Mouse (Mus musculus): ENCODE data around the gene R3hdm1.

R3hdm1 gene

DNA sequence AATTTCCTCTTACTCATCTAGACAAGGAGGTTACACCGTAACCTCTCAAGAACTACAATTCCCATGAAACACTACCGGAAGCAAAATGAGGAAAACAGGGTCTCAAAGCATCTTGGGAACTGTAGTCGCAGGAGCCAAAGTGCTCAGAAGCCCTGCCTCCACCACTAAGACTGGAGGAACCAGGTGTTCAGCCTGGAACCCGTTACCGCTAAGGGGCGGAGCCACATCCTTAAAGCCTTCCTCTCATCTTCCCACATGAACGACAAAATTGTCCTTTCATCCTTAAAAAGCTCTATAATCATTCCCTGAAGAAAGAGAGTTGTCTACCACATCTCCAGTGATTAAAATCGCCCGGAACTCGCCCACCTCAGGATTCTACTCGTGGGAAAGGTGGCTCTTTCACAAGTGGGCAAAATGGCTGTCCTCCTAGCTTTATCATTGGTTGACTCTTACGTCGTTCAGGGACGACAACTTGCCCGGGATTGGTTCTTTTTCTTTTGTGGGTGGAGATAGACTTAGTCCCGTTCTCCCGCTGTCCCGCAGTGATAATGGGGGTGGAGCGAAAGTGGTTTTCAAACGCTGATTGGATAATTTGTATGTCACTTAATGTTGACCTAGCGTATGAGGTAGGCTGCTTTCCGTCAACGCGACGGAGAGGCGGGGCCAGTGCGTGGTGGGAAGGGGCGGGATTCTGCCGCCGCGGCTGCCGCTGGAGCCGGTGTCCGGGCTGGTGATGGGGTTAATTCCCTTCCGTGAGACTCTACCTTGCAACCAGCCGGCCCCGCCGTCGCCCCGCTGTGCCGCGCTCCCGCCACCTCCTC, at the start of gene R3hdm1, which contains the start of gene Zranb3:
TSS of gene R3hdm1 (plus strand) at position 661 of the 821 bp plus-strand sequence.
TSS of gene Zranb3 (minus strand) at position 407 of the 821 bp plus-strand sequence.
- CTCF ChIA-PET = interaction anchor here in 1 of 4 experiments (1.0 kb wide), 1 partner anchor 275 kb away, joined by 4 read pairs; no protein-coding TSS in a partner anchor
- POLR2A ChIA-PET = interaction anchor here (0.6 to 2.2 kb wide), 25 partner anchors 8 to 654 kb away, joined by 3 to 11 read pairs (median 3); partner anchors contain the start of genes Rab3gap1 (in 3 of the 4), Ccnt2 (in 2 of the 4) and Dars (in 1 of the 4)

- ChIA-PET POLR2A (interaction anchor here in 2 of 4 experiments (0.6 to 2.0 kb wide), 3 partner anchors 19 to 50 kb away, joined by 5 to 7 read pairs (median 6); no protein-coding TSS in a partner anchor), CTCF (no interaction called here)
Observed at GRCm38 (mm10) chr1:128057269-128057668, 45.8 kb upstream of the R3hdm1 start.

GRCm38 (mm10) chr1:128058625-128059024, 44.5 kb upstream of the R3hdm1 start:
- CTCF ChIA-PET = no interaction called here
- POLR2A ChIA-PET = no interaction called here

DNA sequence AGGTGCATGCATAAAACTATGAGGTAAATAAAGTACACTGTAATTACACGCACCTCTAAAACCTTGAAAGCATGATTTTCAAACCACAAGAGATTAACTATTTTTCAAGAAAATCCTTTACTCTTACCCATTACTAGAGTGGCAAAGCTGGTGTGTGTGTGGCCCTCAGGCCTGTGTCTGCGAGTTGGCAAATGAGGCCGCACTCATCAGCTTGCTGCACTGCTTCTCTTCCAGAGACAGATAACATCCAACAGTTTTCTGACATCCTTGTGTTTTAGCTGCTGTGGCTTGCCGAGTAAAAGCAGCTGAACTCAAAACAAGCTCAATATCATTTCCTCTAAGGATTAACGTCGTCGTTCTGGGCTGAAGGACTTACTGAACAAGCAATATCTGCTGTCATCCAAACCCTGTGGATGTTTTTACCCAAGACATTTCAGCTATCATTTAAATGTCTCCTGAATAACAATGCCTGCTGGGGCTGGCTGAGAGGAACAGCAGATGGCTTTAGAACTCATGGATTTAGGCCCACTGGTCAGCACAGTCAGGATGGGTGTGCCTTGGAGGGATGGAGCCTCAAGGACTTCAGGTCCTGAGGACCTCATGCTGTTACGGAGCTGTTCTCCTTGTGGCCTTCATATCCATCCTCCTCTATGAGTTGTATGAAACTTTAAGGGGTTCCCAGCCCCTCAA, 42.3 kb upstream of the R3hdm1 start:
- ChIA-PET POLR2A (interaction anchor here in 1 of 4 experiments (1.4 to 1.8 kb wide), 2 partner anchors 9 to 15 kb away, joined by 3 read pairs; no protein-coding TSS in a partner anchor), CTCF (interaction anchor here in 1 of 4 experiments (0.7 kb wide), 1 partner anchor 9 kb away, joined by 3 read pairs; no protein-coding TSS in a partner anchor)

- ChIA-PET POLR2A (interaction anchor here in 1 of 4 experiments (1.4 kb wide), 1 partner anchor 9 kb away, joined by 3 read pairs; no protein-coding TSS in a partner anchor), CTCF (interaction anchor here in 1 of 4 experiments (0.7 kb wide), 1 partner anchor 10 kb away, joined by 3 read pairs; no protein-coding TSS in a partner anchor)
Observed at GRCm38 (mm10) chr1:128061401-128061800, 41.7 kb upstream of the R3hdm1 start.

DNA sequence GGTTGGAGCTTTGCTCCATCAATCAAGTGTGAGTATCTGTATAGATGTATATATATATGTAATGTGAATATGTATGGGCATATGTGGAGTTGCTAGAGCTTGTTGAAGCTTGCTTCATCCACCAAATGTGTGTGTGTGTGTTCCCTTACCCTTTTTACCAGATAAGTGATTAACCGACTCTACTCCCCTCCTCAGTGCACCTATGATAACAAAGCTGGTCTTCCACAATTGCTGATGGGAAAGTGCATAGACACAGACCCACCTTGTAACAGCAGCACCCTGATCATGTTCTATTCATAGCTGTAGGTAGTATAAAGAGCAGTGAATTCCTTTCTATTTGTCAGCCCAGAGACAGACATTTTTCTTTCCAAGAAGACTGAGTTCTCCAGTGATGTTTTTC, 40.9 kb upstream of the R3hdm1 start:
- CTCF ChIA-PET = no interaction called here
- POLR2A ChIA-PET = no interaction called here

- CTCF ChIA-PET = no interaction called here
- POLR2A ChIA-PET = no interaction called here
Observed at GRCm38 (mm10) chr1:128064716-128065115, 38.4 kb upstream of the R3hdm1 start.

- CTCF ChIA-PET = no interaction called here
- POLR2A ChIA-PET = interaction anchor here in 1 of 4 experiments (0.9 kb wide), 1 partner anchor 179 kb away, joined by 3 read pairs; no protein-coding TSS in a partner anchor
Observed at GRCm38 (mm10) chr1:128068945-128069397, 34.1 kb upstream of the R3hdm1 start.

GRCm38 (mm10) chr1:128070003-128070402, 33.1 kb upstream of the R3hdm1 start:
- ChIA-PET CTCF (no interaction called here), POLR2A (interaction anchor here in 1 of 4 experiments (0.6 kb wide), 2 partner anchors 16 to 36 kb away, joined by 3 to 4 read pairs; no protein-coding TSS in a partner anchor)

- POLR2A ChIA-PET = no interaction called here
- CTCF ChIA-PET = interaction anchor here in 1 of 4 experiments (0.7 kb wide), 1 partner anchor 61 kb away, joined by 3 read pairs; no protein-coding TSS in a partner anchor
Observed at GRCm38 (mm10) chr1:128073051-128073450, 30.1 kb upstream of the R3hdm1 start.

GRCm38 (mm10) chr1:128076791-128077479, 26.2 kb upstream of the R3hdm1 start:
- ChIA-PET CTCF (no interaction called here), POLR2A (interaction anchor here in 1 of 4 experiments (1.4 to 2.0 kb wide), 3 partner anchors 20 to 30 kb away, joined by 3 to 8 read pairs (median 5); partner anchors contain the start of genes R3hdm1 and Zranb3)

GRCm38 (mm10) chr1:128077788-128078187, 25.3 kb upstream of the R3hdm1 start:
- ChIA-PET CTCF (no interaction called here), POLR2A (interaction anchor here in 1 of 4 experiments (1.1 to 2.0 kb wide), 3 partner anchors 10 to 31 kb away, joined by 3 to 8 read pairs (median 3); partner anchors contain the start of genes R3hdm1 and Zranb3)

DNA sequence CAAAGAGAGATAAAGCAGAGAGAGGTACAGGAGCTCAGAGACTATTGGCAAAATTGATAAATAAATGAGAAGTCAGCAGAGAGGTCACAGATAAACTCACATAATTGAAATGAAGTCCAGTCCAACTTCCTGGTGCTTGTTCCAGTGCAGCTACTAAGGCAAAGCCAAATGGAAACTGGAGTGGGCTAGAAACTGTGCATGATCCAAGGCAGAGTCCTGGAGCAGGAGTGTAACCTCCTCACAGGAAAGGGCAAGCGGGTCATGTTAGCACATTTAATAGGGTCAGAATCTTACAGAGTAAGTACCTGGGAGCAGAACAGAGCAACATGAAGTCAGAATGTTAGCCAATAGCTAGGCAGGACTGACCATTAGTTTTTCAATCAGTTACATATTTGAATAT, 24.5 kb upstream of the R3hdm1 start:
- CTCF ChIA-PET = no interaction called here
- POLR2A ChIA-PET = interaction anchor here in 1 of 4 experiments (1.1 to 2.2 kb wide), 2 partner anchors 11 to 12 kb away, joined by 3 to 8 read pairs; no protein-coding TSS in a partner anchor

DNA sequence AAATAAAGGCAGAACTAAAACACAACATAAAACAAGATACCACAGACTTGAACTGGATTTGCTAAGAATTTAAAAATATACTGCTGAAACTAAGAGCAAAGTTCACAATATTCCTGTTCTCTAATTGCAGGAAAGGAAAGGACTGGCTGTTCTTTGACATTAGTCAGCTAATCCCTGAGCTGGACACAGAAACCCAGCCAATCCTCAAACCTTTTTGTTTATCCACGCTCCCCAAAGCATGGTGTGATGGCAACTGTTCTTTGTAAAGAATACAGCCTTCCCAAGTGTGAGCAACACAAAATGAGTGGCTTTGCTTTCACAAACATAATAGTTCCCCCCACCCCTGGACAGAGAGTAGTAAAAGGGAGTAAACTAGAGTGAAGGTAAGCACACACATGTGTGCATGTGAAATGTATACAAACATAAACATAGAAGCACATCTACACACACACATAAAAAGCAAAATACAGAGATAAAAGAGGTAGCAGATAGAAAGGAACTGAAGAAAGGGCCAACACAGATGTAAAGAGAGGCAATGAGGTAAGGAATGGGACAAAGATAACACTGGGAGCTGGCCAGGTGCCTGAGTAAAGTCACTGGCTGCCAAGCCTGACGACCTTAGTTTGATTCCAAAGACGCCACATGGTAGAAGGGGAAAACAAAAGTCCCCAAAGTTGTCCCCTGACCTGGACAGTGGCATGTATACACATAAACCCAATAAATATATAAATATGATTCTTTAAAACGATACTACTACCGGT, 22.0 kb upstream of the R3hdm1 start:
- CTCF ChIA-PET = no interaction called here
- POLR2A ChIA-PET = interaction anchor here in 1 of 4 experiments (2.2 kb wide), 1 partner anchor 10 kb away, joined by 8 read pairs; no protein-coding TSS in a partner anchor

- POLR2A ChIA-PET = interaction anchor here in 2 of 4 experiments (0.8 to 1.4 kb wide), 4 partner anchors 14 to 335 kb away, joined by 3 read pairs; partner anchors contain the start of gene Dars (in 1 of the 2)
- CTCF ChIA-PET = no interaction called here
Observed at GRCm38 (mm10) chr1:128081873-128082272, 21.2 kb upstream of the R3hdm1 start.

DNA sequence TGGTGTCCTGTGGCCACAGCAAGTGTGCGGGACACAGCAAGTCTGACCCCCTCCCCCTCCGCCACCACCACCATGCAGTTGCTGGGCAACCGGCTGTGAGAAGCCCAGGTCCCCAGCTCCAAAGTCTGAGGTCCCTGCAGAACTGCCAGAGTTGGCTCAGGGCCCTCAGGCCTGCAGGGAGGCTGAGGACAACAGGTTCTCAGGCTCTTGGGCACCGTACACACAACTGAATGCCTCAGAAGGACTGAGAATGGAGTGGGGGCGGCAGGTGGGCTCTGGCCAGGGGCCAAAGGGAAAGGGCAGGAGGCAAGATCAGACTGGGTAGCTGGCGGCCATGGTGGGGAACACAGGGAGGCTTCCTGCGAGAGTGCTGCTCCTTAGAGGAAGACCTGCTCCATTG, 20.3 kb upstream of the R3hdm1 start:
- CTCF ChIA-PET = no interaction called here
- POLR2A ChIA-PET = interaction anchor here in 2 of 4 experiments (0.6 to 1.7 kb wide), 10 partner anchors 12 to 334 kb away, joined by 3 to 7 read pairs (median 3); partner anchors contain the start of genes Dars (in 1 of the 2) and Rab3gap1 (in 1 of the 2)

DNA sequence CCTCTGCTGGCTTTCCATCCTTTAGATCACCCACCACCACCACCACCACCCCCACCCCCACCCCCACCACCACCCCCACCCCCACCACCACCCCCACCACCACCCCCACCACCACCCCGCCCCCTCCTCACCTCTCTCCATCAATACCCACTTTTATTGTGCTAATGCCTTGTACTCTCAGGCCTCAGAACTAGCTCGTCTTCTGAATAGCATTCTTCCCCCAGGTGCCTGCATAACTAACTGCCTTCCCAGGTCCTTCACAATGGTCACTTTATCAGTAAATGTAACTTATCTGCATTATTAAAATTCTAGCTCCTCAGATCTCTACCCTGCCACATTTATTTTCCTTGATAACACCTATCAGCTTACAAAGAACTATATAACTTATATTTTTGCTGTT, 8.4 kb upstream of the R3hdm1 start:
- POLR2A ChIA-PET = interaction anchor here in 3 of 4 experiments (0.6 to 1.7 kb wide), 11 partner anchors 8 to 1749 kb away, joined by 3 to 7 read pairs (median 4); partner anchors contain the start of genes R3hdm1 (in 2 of the 3), Zranb3 (in 2 of the 3) and Rab3gap1 (in 1 of the 3)
- CTCF ChIA-PET = no interaction called here
